ENCODE assay signal across 10 mouse cellular contexts in the genomic region with DNA sequence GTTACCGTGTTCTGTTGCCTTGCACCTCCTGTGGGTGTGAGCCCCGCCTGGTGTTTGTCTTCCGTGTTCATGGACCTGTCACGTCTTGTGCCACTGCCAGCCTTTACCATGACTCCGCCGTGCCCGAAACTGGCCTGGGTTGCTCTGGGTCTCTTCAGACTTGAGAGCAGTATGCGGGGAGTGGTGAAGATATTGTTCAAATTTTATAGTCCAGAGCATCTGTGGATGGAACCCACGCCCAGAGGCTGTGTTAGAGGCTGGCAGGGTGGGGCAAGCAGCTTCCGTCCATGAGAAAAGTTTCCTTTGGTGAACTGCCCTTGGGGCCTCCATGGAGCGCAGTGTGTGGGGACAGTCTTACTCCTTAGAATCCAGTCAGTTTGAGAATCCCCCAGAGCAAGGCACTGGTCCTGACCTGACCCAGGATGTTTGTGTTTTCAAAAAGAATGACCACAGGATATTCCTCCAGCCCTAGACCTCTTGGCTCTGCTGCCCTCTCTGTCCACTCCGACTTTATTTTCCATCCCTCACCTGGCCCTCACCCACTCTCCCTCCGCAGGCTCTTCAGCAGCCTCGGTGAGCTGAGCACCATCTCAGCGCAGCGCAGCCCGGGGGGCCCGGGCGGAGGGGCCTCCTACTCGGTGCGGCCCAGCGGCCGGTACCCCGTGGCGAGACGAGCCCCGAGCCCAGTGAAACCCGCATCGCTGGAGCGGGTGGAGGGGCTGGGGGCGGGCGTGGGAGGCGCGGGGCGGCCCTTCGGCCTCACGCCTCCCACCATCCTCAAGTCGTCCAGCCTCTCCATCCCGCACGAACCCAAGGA. TPM values are rescaled to one million over a fixed set of nuclear protein-coding genes. Genes with fewer than 3 reads are reported as not detected.
A peak's percentile ranks its signal among the peaks of the same experiment; 100 is the strongest.
DNase-seq lines count a peak whose midpoint lies in the region; ATAC-seq and TF ChIP-seq lines count a peak whose summit lies in the region.
"Had no signal": no experiment of that assay in that cellular context is flagged by ENCODE, and none has a peak within 500 bp of the region (broad histone marks: within the 10 kb centered on the region; RNA-seq: fewer than 3 reads in every experiment).

No protein-coding gene starts in this region.

- H3K27ac ChIP-seq in lung, embryonic 16.5 days (ENCODE audit: low read length), result no peak overlapping the region
- no peak overlapping the region for H3K27ac ChIP-seq in intestine, postnatal 0 days (ENCODE audit: low read depth, low read length)
- peak overlapping the region; percentile 54; the same call in 1 of the 2 replicates for H3K27ac ChIP-seq in stomach, embryonic 15.5 days
- H3K27ac ChIP-seq: liver, embryonic 15.5 days had no signal

- no peak for TF ChIP-seq CTCF in intestine, postnatal 0 days (IDR thresholded peaks at IDR 0.05; ENCODE audit: low read depth)

- peak; percentile 39 to 44 for DNase-seq in cerebellum, adult 18-20 months
- DNase-seq in cerebellum, postnatal 4 days (ENCODE audit: low spot score in 2 of 2), result no peak
- no peak for DNase-seq in lung, postnatal 10 days
- DNase-seq in adrenal gland, adult 8-10 months, result no peak
- no peak for DNase-seq in thymus, postnatal 10 days (ENCODE audit: low spot score in 2 of 2)
- DNase-seq: adrenal gland, adult 2 months had no signal

- no peak overlapping the region for H3K9ac ChIP-seq in lung, embryonic 16.5 days (ENCODE audit: low read length)
- no peak overlapping the region for H3K9ac ChIP-seq in intestine, postnatal 0 days (ENCODE audit: low read depth, low read length)
- no peak overlapping the region for H3K9ac ChIP-seq in stomach, embryonic 15.5 days
- H3K9ac ChIP-seq: liver, embryonic 15.5 days had no signal

- peaks cover 17% of the 10 kb centered on the region; the same call in 1 of the 2 replicates for H3K4me1 ChIP-seq in lung, embryonic 16.5 days (replicated peaks; ENCODE audit: control insufficient read depth, insufficient read depth, low read length)
- H3K4me1 ChIP-seq in intestine, postnatal 0 days (replicated peaks; ENCODE audit: control insufficient read depth, insufficient read depth, low read length), result no peaks in the 10 kb centered on the region
- peaks cover 14% of the 10 kb centered on the region; the same call in 1 of the 2 replicates for H3K4me1 ChIP-seq in stomach, embryonic 15.5 days
- H3K4me1 ChIP-seq: liver, embryonic 15.5 days had no signal

- peak; percentile 6; the same call in 1 of the 2 replicates for ATAC-seq in lung, embryonic 16.5 days (ENCODE audit: low read depth)
- no peak for ATAC-seq in intestine, postnatal 0 days
- ATAC-seq in stomach, embryonic 15.5 days (ENCODE audit: insufficient read depth, low FRiP score, low read depth), result no peak

- peak overlapping the region; percentile 46 for H3K4me2 ChIP-seq in lung, embryonic 16.5 days (ENCODE audit: low read depth, low read length)
- H3K4me2 ChIP-seq in intestine, postnatal 0 days (replicated peaks; ENCODE audit: low read depth), result peak overlapping the region; percentile 27; the same call in 1 of the 2 replicates
- peak overlapping the region; percentile 58 for H3K4me2 ChIP-seq in stomach, embryonic 15.5 days
- H3K4me2 ChIP-seq: liver, embryonic 15.5 days had no signal

- H3K4me3 ChIP-seq in lung, embryonic 16.5 days (ENCODE audit: low read length), result peak overlapping the region; percentile 19
- no peak overlapping the region for H3K4me3 ChIP-seq in intestine, postnatal 0 days (ENCODE audit: low read depth, low read length)
- H3K4me3 ChIP-seq in stomach, embryonic 15.5 days (replicated peaks), result peak overlapping the region; percentile 28
- H3K4me3 ChIP-seq: liver, embryonic 15.5 days had no signal

- no peaks in the 10 kb centered on the region for H3K9me3 ChIP-seq in lung, embryonic 16.5 days (ENCODE audit: control insufficient read depth, low read length)
- H3K9me3 ChIP-seq in intestine, postnatal 0 days (ENCODE audit: control insufficient read depth), result no peaks in the 10 kb centered on the region
- H3K9me3 ChIP-seq in stomach, embryonic 15.5 days, result no peaks in the 10 kb centered on the region
- H3K9me3 ChIP-seq: liver, embryonic 15.5 days had no signal

- H3K36me3 ChIP-seq in lung, embryonic 16.5 days (ENCODE audit: control insufficient read depth, insufficient read depth, low read length), result no peaks in the 10 kb centered on the region
- no peaks in the 10 kb centered on the region; the same call in 1 of the 2 replicates for H3K36me3 ChIP-seq in intestine, postnatal 0 days (ENCODE audit: control insufficient read depth, insufficient read depth)
- no peaks in the 10 kb centered on the region for H3K36me3 ChIP-seq in stomach, embryonic 15.5 days
- H3K36me3 ChIP-seq: liver, embryonic 15.5 days had no signal

- peaks cover 26% of the 10 kb centered on the region for H3K27me3 ChIP-seq in lung, embryonic 16.5 days (ENCODE audit: control insufficient read depth, insufficient read depth, low read depth, low read length)
- H3K27me3 ChIP-seq in intestine, postnatal 0 days (replicated peaks; ENCODE audit: control insufficient read depth, insufficient read depth, low read length), result peaks cover 21% of the 10 kb centered on the region
- peaks cover 29% of the 10 kb centered on the region for H3K27me3 ChIP-seq in stomach, embryonic 15.5 days (replicated peaks)

- 26% methylated on average over 32 of the region's 40 CpGs for WGBS in lung, embryonic 16.5 days
- 19% methylated on average over 40 of the region's 40 CpGs for WGBS in intestine, postnatal 0 days
- 24% methylated on average over 40 of the region's 40 CpGs for WGBS in stomach, embryonic 15.5 days

RNA-seq across cellular contexts. Expression of a gene that starts 10.7 kb away (rescaled TPM):
- polyA plus RNA-seq in lung, embryonic 16.5 days (2015; fragmentation: Nextera tagmentation; extraction: Ambion mirVana), result 0.14 and 0.20 TPM in 2 replicates
- polyA plus RNA-seq in intestine, postnatal 0 days (2015; fragmentation: Nextera tagmentation; extraction: Ambion mirVana), result 0.10 and 0.14 TPM in 2 replicates
- polyA plus RNA-seq in stomach, embryonic 15.5 days (2015; fragmentation: Nextera tagmentation; extraction: Ambion mirVana), result 0.14 and 0.23 TPM in 2 replicates
- total RNA-seq in adrenal gland, adult 8-10 months (2022), result 1 to 10 TPM in 1 of 4 experiments, under 1 TPM in 3; 0.17 to 1.4 (median 0.71) TPM
- polyA plus RNA-seq: liver, embryonic 15.5 days had no signal

RNA-seq across cellular contexts. Expression of a gene that starts 34.3 kb away (rescaled TPM):
- 51.3 and 52.8 TPM in 2 replicates for polyA plus RNA-seq in lung, embryonic 16.5 days (2015; fragmentation: Nextera tagmentation; extraction: Ambion mirVana)
- polyA plus RNA-seq in intestine, postnatal 0 days (2015; fragmentation: Nextera tagmentation; extraction: Ambion mirVana), result 7.1 and 7.6 TPM in 2 replicates
- 34.6 and 37.6 TPM in 2 replicates for polyA plus RNA-seq in stomach, embryonic 15.5 days (2015; fragmentation: Nextera tagmentation; extraction: Ambion mirVana)
- 10 to 100 TPM in 3 of 4 experiments, 1 to 10 TPM in 1; 9.4 to 20.8 (median 15.1) TPM for total RNA-seq in adrenal gland, adult 8-10 months (2022)

RNA-seq across cellular contexts. Expression of a gene that starts 58.0 kb away (rescaled TPM):
- 2.3 and 2.5 TPM in 2 replicates for polyA plus RNA-seq in lung, embryonic 16.5 days (2015; fragmentation: Nextera tagmentation; extraction: Ambion mirVana)
- 0.51 and 0.73 TPM in 2 replicates for polyA plus RNA-seq in intestine, postnatal 0 days (2015; fragmentation: Nextera tagmentation; extraction: Ambion mirVana)
- 1.7 and 1.9 TPM in 2 replicates for polyA plus RNA-seq in stomach, embryonic 15.5 days (2015; fragmentation: Nextera tagmentation; extraction: Ambion mirVana)
- 10 to 100 TPM; 29.1 to 61.2 (median 42.8) TPM for total RNA-seq in adrenal gland, adult 8-10 months (2022)

Comparison
In these comparisons a context has a peak if more than half of its experiments do, and no peak if none do; other contexts are left out.
1. DNase-seq: peak in cerebellum, adult 18-20 months (2 of 2); none in cerebellum, postnatal 4 days (0 of 2), lung, postnatal 10 days (single experiment), adrenal gland, adult 8-10 months (single experiment) and thymus, postnatal 10 days (0 of 2).
2. Peak in every context shown above with its lines, with median percentiles within 50 percentile points of each other: H3K4me2 ChIP-seq.